Mouse (Mus musculus): Measurements from ENCODE around the gene Vmn1r64.
A peak's percentile ranks its signal among the peaks of the same experiment; 100 is the strongest.

The Vmn1r64 gene

GRCm38 (mm10) chr7:5884442-5884841 lies at the start of gene Vmn1r64:
Gene Vmn1r64 (minus strand): TSS chr7:5884542.
- DNase-seq (ENCODE audit: low read depth, low spot score), result no peak

- no peak for DNase-seq (ENCODE audit: low read depth, low spot score)
Measured at GRCm38 (mm10) chr7:5899238-5899637, 14.9 kb upstream of the Vmn1r64 start.

GRCm38 (mm10) chr7:5897245-5897644 lies 12.9 kb upstream of the Vmn1r64 start:
- DNase-seq (ENCODE audit: low read depth, low spot score), result peak; percentile 36

Measured in 3T3-L1 (cell line).